15 mouse cellular contexts compared by ENCODE assay signal in the genomic region with DNA sequence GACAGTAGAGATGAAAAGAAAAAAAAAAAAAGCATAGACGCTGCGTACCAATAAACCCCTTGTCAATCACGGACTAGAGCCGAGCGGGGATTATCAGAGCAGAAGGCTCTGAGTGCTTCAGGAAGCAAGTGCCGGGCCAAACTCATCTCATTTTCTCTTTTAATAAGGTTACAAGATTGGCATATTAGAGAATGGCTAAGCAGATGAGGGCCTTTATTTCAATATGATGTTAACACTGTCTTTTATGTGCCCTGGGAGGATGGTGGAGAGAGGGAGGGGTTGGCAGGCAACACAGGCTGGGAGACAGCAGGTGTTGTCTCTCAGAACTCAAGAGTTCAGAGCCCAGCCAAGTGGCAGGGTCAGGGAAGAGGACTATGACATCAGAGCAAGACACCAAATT.
"Had no signal": no experiment of that assay in that cellular context is flagged by ENCODE, and none has a peak within 500 bp of the region (broad histone marks: within the 10 kb centered on the region; RNA-seq: fewer than 3 reads in every experiment).

No protein-coding gene starts in this region.

- DNase-seq: kidney, adult 11 months; kidney, adult 9 months; kidney, postnatal 36 days; lung, embryonic 14.5 days; lung, postnatal 10 days; lung, postnatal 4 days; right cerebral cortex, postnatal 4 days; spleen, adult 18-20 months; thymus, adult 2 months; thymus, postnatal 25 days had no signal

- H3K27ac ChIP-seq: kidney, postnatal 0 days; left cerebral cortex, adult 2 months; limb, embryonic 15.5 days; liver, embryonic 12.5 days; midbrain, embryonic 12.5 days had no signal

- H3K9ac ChIP-seq: limb, embryonic 15.5 days; liver, embryonic 12.5 days; lung, embryonic 14.5 days; midbrain, embryonic 12.5 days had no signal

- H3K4me3 ChIP-seq: left cerebral cortex, adult 2 months; limb, embryonic 15.5 days; liver, embryonic 12.5 days; midbrain, embryonic 12.5 days had no signal

- H3K36me3 ChIP-seq: limb, embryonic 15.5 days; liver, embryonic 12.5 days; midbrain, embryonic 12.5 days had no signal

- H3K4me2 ChIP-seq: limb, embryonic 15.5 days; liver, embryonic 12.5 days; lung, embryonic 14.5 days; midbrain, embryonic 12.5 days had no signal

- H3K9me3 ChIP-seq: limb, embryonic 15.5 days; liver, embryonic 12.5 days; midbrain, embryonic 12.5 days had no signal

- H3K4me1 ChIP-seq: limb, embryonic 15.5 days; liver, embryonic 12.5 days; midbrain, embryonic 12.5 days had no signal

- H3K27me3 ChIP-seq: limb, embryonic 15.5 days; liver, embryonic 12.5 days; midbrain, embryonic 12.5 days had no signal

- ATAC-seq: liver, embryonic 12.5 days had no signal
